Comparison of ENCODE assay signal across 23 mouse cellular contexts in genomic region chr12:102582441-102582840, GRCm38 (mm10).
"Had no signal": no experiment of that assay in that cellular context is flagged by ENCODE, and none has a peak within 500 bp of the region (broad histone marks: within the 10 kb centered on the region; RNA-seq: fewer than 3 reads in every experiment).

No protein-coding gene starts in this region.

- DNase-seq: gastrocnemius, adult 2 months; gastrocnemius, postnatal 10 days; gastrocnemius, postnatal 25 days; heart, adult 18-20 months; heart, postnatal 10 days; heart, postnatal 4 days; kidney, adult 18-20 months; kidney, adult 8-10 months; kidney, postnatal 10 days; kidney, postnatal 25 days; kidney, postnatal 4 days; liver; liver, embryonic 13.5 days had no signal

- H3K4me2 ChIP-seq: heart, embryonic 12.5 days; hindbrain, embryonic 12.5 days; hindbrain, embryonic 15.5 days; intestine, embryonic 15.5 days; limb, embryonic 12.5 days; liver, embryonic 11.5 days; liver, embryonic 13.5 days had no signal

- H3K9me3 ChIP-seq: heart, embryonic 10.5 days; heart, embryonic 12.5 days; hindbrain, embryonic 10.5 days; hindbrain, embryonic 12.5 days; hindbrain, embryonic 15.5 days; intestine, embryonic 15.5 days; limb, embryonic 10.5 days; limb, embryonic 12.5 days; liver, embryonic 13.5 days had no signal

- H3K9ac ChIP-seq: heart, embryonic 12.5 days; hindbrain, embryonic 12.5 days; hindbrain, embryonic 15.5 days; intestine, embryonic 15.5 days; limb, embryonic 12.5 days; liver, embryonic 13.5 days had no signal

- H3K27me3 ChIP-seq: heart, embryonic 12.5 days; hindbrain, embryonic 12.5 days; hindbrain, embryonic 15.5 days; intestine, embryonic 15.5 days; limb, embryonic 12.5 days; liver, embryonic 13.5 days had no signal

- ATAC-seq: intestine, embryonic 15.5 days had no signal

- H3K27ac ChIP-seq: gastrocnemius, adult 2 months; heart, embryonic 10.5 days; hindbrain, embryonic 10.5 days; hindbrain, embryonic 15.5 days; intestine, embryonic 15.5 days; layer of hippocampus, adult 2 months; limb, embryonic 10.5 days; limb, embryonic 12.5 days; liver, embryonic 13.5 days had no signal

- H3K4me1 ChIP-seq: hindbrain, embryonic 10.5 days; hindbrain, embryonic 12.5 days; limb, embryonic 10.5 days; limb, embryonic 12.5 days; liver, embryonic 13.5 days had no signal

- H3K36me3 ChIP-seq: heart, embryonic 10.5 days; heart, embryonic 12.5 days; liver, embryonic 13.5 days had no signal

- H3K4me3 ChIP-seq: gastrocnemius, adult 2 months; heart, embryonic 10.5 days; heart, embryonic 12.5 days; hindbrain, embryonic 10.5 days; hindbrain, embryonic 12.5 days; hindbrain, embryonic 15.5 days; intestine, embryonic 15.5 days; layer of hippocampus, adult 2 months; limb, embryonic 10.5 days; limb, embryonic 12.5 days; liver, embryonic 13.5 days had no signal
